Mouse (Mus musculus): ENCODE data around the gene Apc2. TPM values are rescaled to one million over a fixed set of nuclear protein-coding genes. Genes with fewer than 3 reads are reported as not detected.
A peak's percentile ranks its signal among the peaks of the same experiment; 100 is the strongest.

Apc2 gene
- polyA plus RNA-seq, 1 experiment: 0.74 TPM

- Histone ChIP-seq H3K27me3 (replicated peaks; ENCODE audit: control insufficient read depth, insufficient read depth, low read length) (no peaks in the 10 kb centered on the region), H3K36me3 (ENCODE audit: control insufficient read depth, insufficient read depth, low read length) (no peaks in the 10 kb centered on the region), H3K27ac (ENCODE audit: insufficient read depth, low read depth, low read length) (no peak overlapping the region), H3K4me3 (ENCODE audit: insufficient read depth, low read depth, low read length) (no peak overlapping the region), H3K4me1 (ENCODE audit: control insufficient read depth, insufficient read depth, low read length) (no peaks in the 10 kb centered on the region)
- DNase-seq: no peak
- WGBS: 41% methylated on average over 20 of the region's 20 CpGs
- TF ChIP-seq POLR2A (IDR thresholded peaks at IDR 0.05; ENCODE audit: low read depth, low read length): no peak
- TF ChIP-seq CTCF (conservative IDR thresholded peaks at IDR 0.05; ENCODE audit: insufficient read depth, insufficient read length, low read depth, low read length): no peak
Measured at GRCm38 (mm10) chr10:80313627-80314201, 17.9 kb downstream of the Apc2 start.

DNA sequence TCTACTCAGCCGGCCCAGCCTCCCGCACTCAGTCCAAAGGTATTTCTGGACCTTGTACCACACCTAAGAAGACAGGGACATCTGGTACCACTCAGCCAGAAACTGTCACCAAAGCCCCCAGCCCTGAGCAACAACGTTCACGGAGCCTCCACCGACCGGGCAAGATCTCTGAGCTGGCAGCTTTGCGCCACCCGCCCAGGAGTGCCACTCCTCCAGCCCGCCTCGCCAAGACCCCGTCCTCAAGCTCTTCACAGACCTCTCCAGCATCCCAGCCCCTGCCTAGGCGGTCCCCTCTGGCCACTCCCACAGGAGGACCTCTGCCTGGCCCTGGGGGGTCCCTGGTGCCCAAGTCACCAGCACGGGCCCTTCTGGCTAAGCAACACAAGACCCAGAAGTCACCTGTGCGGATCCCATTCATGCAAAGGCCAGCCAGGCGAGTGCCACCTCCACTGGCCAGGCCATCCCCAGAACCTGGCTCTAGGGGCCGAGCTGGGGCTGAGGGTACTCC, 18.8 kb downstream of the Apc2 start:
- no peak for DNase-seq
- H3K27me3 ChIP-seq (replicated peaks; ENCODE audit: control insufficient read depth, insufficient read depth, low read length): no peaks in the 10 kb centered on the region
- no peaks in the 10 kb centered on the region for H3K36me3 ChIP-seq (ENCODE audit: control insufficient read depth, insufficient read depth, low read length)
- no peak overlapping the region for H3K27ac ChIP-seq (ENCODE audit: insufficient read depth, low read depth, low read length)
- WGBS: 40% methylated on average over 16 of the region's 16 CpGs
- H3K4me1 ChIP-seq (ENCODE audit: control insufficient read depth, insufficient read depth, low read length): peaks cover 3% of the 10 kb centered on the region; the same call in 1 of the 2 replicates
- H3K4me3 ChIP-seq (ENCODE audit: insufficient read depth, low read depth, low read length): no peak overlapping the region
- no peak for TF ChIP-seq CTCF (conservative IDR thresholded peaks at IDR 0.05; ENCODE audit: insufficient read depth, insufficient read length, low read depth, low read length)
- no peak for TF ChIP-seq POLR2A (IDR thresholded peaks at IDR 0.05; ENCODE audit: low read depth, low read length)

- WGBS: 33% methylated on average over 27 of the region's 27 CpGs
- TF ChIP-seq POLR2A (IDR thresholded peaks at IDR 0.05; ENCODE audit: low read depth, low read length) (no peak), CTCF (conservative IDR thresholded peaks at IDR 0.05; ENCODE audit: insufficient read depth, insufficient read length, low read depth, low read length) (no peak)
- H3K27me3 ChIP-seq (replicated peaks; ENCODE audit: control insufficient read depth, insufficient read depth, low read length): no peaks in the 10 kb centered on the region
Measured at GRCm38 (mm10) chr10:80315315-80315714, 19.5 kb downstream of the Apc2 start.

GRCm38 (mm10) chr10:80316359-80316781, 20.6 kb downstream of the Apc2 start:
- no peak for DNase-seq
- Histone ChIP-seq H3K4me3 (ENCODE audit: insufficient read depth, low read depth, low read length) (no peak overlapping the region), H3K27me3 (replicated peaks; ENCODE audit: control insufficient read depth, insufficient read depth, low read length) (no peaks in the 10 kb centered on the region), H3K27ac (ENCODE audit: insufficient read depth, low read depth, low read length) (no peak overlapping the region), H3K4me1 (ENCODE audit: control insufficient read depth, insufficient read depth, low read length) (peaks cover 7% of the 10 kb centered on the region), H3K36me3 (ENCODE audit: control insufficient read depth, insufficient read depth, low read length) (no peaks in the 10 kb centered on the region)
- WGBS: 31% methylated on average over 11 of the region's 11 CpGs
- TF ChIP-seq CTCF (conservative IDR thresholded peaks at IDR 0.05; ENCODE audit: insufficient read depth, insufficient read length, low read depth, low read length): no peak
- TF ChIP-seq POLR2A (IDR thresholded peaks at IDR 0.05; ENCODE audit: low read depth, low read length): no peak

More at GRCm38 (mm10) chr10:80315315-80315714, 19.5 kb downstream of the Apc2 start:
- Histone ChIP-seq H3K4me3 (ENCODE audit: insufficient read depth, low read depth, low read length) (no peak overlapping the region), H3K4me1 (ENCODE audit: control insufficient read depth, insufficient read depth, low read length) (peaks cover 4% of the 10 kb centered on the region; the same call in 1 of the 2 replicates), H3K27ac (ENCODE audit: insufficient read depth, low read depth, low read length) (no peak overlapping the region), H3K36me3 (ENCODE audit: control insufficient read depth, insufficient read depth, low read length) (no peaks in the 10 kb centered on the region)
- DNase-seq: no peak

DNA sequence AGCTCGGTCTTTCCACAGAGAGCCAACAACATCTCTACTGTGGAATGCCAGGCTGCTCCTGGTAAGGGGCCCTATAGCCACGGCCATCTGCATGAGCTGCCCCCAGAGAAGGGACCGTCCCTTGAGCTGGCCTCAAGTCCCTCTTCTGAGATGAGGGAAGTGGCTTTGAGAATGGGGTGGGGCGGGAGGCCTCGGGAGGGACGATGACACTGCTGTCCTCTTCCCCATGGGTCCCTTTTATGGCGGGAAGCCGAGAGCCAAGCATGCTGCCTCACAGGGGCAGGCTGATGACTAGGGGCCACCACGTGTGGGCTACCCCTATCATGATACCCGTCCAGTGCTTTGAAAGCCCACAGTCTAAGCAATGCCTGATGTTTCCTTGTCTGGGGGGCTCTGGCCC, 21.2 kb downstream of the Apc2 start:
- Histone ChIP-seq H3K36me3 (ENCODE audit: control insufficient read depth, insufficient read depth, low read length) (no peaks in the 10 kb centered on the region), H3K4me1 (ENCODE audit: control insufficient read depth, insufficient read depth, low read length) (peaks cover 7% of the 10 kb centered on the region), H3K27ac (ENCODE audit: insufficient read depth, low read depth, low read length) (no peak overlapping the region), H3K27me3 (replicated peaks; ENCODE audit: control insufficient read depth, insufficient read depth, low read length) (no peaks in the 10 kb centered on the region), H3K4me3 (ENCODE audit: insufficient read depth, low read depth, low read length) (no peak overlapping the region)
- no peak for TF ChIP-seq CTCF (conservative IDR thresholded peaks at IDR 0.05; ENCODE audit: insufficient read depth, insufficient read length, low read depth, low read length)
- TF ChIP-seq POLR2A (IDR thresholded peaks at IDR 0.05; ENCODE audit: low read depth, low read length): no peak
- no peak for DNase-seq
- WGBS: 42% methylated on average over 10 of the region's 10 CpGs

- WGBS: under 1% methylated on average over 34 of the region's 34 CpGs
- Histone ChIP-seq H3K4me1 (ENCODE audit: control insufficient read depth, insufficient read depth, low read length) (peaks cover 7% of the 10 kb centered on the region), H3K4me3 (ENCODE audit: insufficient read depth, low read depth, low read length) (peak within 1 kb of the TSS; percentile 89), H3K27ac (ENCODE audit: insufficient read depth, low read depth, low read length) (peak within 1 kb of the TSS; percentile 53), H3K27me3 (replicated peaks; ENCODE audit: control insufficient read depth, insufficient read depth, low read length) (no peaks in the 10 kb centered on the region), H3K36me3 (ENCODE audit: control insufficient read depth, insufficient read depth, low read length) (no peaks in the 10 kb centered on the region)
- peak; percentile 97 for DNase-seq
- TF ChIP-seq POLR2A (IDR thresholded peaks at IDR 0.05; ENCODE audit: low read depth, low read length) (peak; percentile 57), CTCF (conservative IDR thresholded peaks at IDR 0.05; ENCODE audit: insufficient read depth, insufficient read length, low read depth, low read length) (no peak)
Measured at GRCm38 (mm10) chr10:80320340-80320760, 24.6 kb downstream of the Apc2 start, which contains the start of gene 2310011J03Rik. Gene 2310011J03Rik, minus strand, starts transcription at chr10:80320537.

DNA sequence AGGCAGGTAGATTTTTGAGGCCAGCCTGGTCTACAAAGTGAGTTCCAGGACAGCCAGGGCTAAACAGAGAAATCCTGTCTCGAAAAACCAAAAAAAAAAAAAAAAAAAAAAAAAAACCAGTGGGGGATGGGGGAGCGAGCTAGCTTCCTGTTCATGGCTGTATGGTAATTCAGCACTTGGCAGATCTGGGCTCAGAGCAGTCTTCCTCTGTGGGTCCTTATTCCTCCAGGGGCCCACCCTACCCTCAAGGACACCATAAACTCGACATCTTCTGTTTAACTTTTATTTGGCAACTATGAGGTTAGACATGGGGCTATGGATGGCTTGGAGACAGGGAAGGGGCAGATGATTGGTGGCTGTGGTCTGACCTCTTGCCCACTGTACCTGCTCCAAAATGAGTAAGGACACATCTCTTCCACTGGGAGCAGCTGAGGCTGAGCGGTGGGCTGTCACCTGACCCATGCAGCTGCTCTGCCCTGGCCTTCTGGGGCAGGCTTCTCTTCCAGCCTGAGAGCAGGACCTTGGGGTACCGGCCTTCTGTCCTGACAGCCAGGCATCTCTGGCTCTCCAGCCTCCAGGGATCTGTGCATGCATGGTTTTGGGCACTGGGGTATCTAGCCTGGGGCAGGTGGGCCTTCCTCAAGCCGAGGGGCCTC, 25.4 kb downstream of the Apc2 start:
- TF ChIP-seq POLR2A (IDR thresholded peaks at IDR 0.05; ENCODE audit: low read depth, low read length) (no peak), CTCF (conservative IDR thresholded peaks at IDR 0.05; ENCODE audit: insufficient read depth, insufficient read length, low read depth, low read length) (no peak)
- Histone ChIP-seq H3K27me3 (replicated peaks; ENCODE audit: control insufficient read depth, insufficient read depth, low read length) (no peaks in the 10 kb centered on the region), H3K27ac (ENCODE audit: insufficient read depth, low read depth, low read length) (no peak overlapping the region), H3K4me3 (ENCODE audit: insufficient read depth, low read depth, low read length) (no peak overlapping the region), H3K4me1 (ENCODE audit: control insufficient read depth, insufficient read depth, low read length) (peaks cover 7% of the 10 kb centered on the region), H3K36me3 (ENCODE audit: control insufficient read depth, insufficient read depth, low read length) (no peaks in the 10 kb centered on the region)
- no peak for DNase-seq
- WGBS: 65% methylated on average over 6 of the region's 6 CpGs

All from kidney, adult 2 months (tissue).